Mouse (Mus musculus): ENCODE measurements around the gene Myo18a. TPM values are rescaled to one million over a fixed set of nuclear protein-coding genes. Genes with fewer than 3 reads are reported as not detected.
A peak's percentile ranks its signal among the peaks of the same experiment; 100 is the strongest.

Gene Myo18a
- polyA plus RNA-seq, 1 experiment from 2014 or later = 45.4 TPM

DNA sequence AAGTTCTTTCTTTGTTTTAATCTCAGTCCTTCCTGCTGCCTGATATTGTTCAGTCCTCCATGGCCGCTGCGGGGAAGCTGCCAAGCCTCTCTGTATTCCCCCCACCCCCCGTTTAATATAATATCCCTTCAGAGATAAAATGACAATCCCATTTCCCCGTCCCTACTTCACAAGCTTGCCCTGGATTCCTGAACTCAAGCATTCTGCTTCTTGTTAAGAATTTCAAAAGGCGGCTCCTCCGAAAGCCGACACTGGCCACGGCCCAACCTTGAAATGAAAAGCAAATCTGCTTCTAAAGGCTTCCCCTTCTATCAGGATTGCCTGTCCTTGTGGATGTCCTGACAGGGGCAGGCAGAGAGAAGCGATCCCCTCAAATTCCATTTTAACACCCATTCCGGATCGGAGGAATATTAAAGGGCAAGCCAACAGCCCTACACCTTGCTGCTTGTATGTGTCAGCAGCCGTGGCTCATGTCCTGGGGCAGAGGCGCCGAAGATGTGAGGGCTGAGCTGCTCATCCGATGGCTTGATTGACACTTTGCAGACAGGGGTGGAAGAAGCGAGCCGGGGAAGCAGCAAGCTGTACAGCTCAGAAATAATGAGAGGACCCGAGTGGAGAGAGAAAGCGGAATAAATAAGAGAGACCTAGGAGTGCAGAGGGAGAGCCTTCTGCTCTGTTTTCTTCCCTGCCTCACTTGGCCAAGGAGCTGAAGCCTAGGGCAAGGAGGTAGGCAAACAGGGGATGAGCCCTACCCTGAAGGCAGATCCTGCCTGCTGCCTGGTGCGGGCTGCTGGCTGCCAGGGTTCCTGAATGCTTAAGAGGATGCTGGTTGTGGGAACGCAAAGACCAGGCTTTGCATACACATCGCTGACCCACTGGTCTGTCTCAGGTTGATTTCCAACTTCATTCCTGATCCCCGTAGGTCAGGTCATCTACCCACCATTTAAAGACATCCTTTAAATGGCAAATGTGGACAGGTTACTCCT, 134.1 kb downstream of the Myo18a start:
- Histone ChIP-seq H3K9ac (peak overlapping the region; percentile 62), H3K27ac (peak overlapping the region; percentile 85), H3K4me1 (replicated peaks) (peaks cover 79% of the 10 kb centered on the region), H3K4me3 (peak overlapping the region; percentile 7; the same call in 1 of the 2 replicates), H3K4me2 (peak overlapping the region; percentile 41), H3K36me3 (no peaks in the 10 kb centered on the region), H3K27me3 (peaks cover 21% of the 10 kb centered on the region), H3K9me3 (no peaks in the 10 kb centered on the region)
- 9% methylated on average over 23 of the region's 23 CpGs for WGBS
- ATAC-seq (ENCODE audit: low FRiP score) = no peak

- no peak for ATAC-seq (ENCODE audit: low FRiP score)
- 88% methylated on average over 3 of the region's 3 CpGs for WGBS
- Histone ChIP-seq H3K9ac (no peak overlapping the region), H3K9me3 (no peaks in the 10 kb centered on the region), H3K27ac (no peak overlapping the region), H3K4me2 (no peak overlapping the region), H3K4me1 (replicated peaks) (peaks cover 65% of the 10 kb centered on the region), H3K27me3 (peaks cover 21% of the 10 kb centered on the region), H3K36me3 (no peaks in the 10 kb centered on the region), H3K4me3 (no peak overlapping the region)
Observed at GRCm38 (mm10) chr11:77900187-77900586, 137.1 kb downstream of the Myo18a start.

DNA sequence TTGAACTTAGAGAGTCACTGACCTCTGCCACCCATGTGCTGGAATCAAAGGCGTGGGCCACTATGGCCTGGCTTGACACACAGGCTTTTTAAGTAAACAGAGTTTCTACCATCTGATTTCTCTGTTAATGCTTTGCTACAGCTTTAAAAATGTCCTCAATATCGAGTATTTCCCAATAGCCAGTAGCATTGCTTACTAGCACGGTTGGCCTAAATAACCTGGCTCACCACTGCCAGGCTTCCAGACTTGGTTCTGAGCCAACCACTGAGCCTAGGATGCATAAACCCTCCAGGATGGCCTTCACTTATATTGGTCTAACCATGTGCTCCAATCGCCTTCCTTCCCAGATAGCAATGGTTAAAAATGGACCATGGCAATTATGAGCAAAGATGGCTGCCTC, 137.7 kb downstream of the Myo18a start:
- Histone ChIP-seq H3K36me3 (no peaks in the 10 kb centered on the region), H3K9ac (no peak overlapping the region), H3K4me1 (replicated peaks) (peaks cover 60% of the 10 kb centered on the region), H3K27ac (no peak overlapping the region), H3K4me3 (no peak overlapping the region), H3K27me3 (peaks cover 21% of the 10 kb centered on the region), H3K4me2 (no peak overlapping the region), H3K9me3 (no peaks in the 10 kb centered on the region)
- 93% methylated on average over 4 of the region's 4 CpGs for WGBS
- no peak for ATAC-seq (ENCODE audit: low FRiP score)

DNA sequence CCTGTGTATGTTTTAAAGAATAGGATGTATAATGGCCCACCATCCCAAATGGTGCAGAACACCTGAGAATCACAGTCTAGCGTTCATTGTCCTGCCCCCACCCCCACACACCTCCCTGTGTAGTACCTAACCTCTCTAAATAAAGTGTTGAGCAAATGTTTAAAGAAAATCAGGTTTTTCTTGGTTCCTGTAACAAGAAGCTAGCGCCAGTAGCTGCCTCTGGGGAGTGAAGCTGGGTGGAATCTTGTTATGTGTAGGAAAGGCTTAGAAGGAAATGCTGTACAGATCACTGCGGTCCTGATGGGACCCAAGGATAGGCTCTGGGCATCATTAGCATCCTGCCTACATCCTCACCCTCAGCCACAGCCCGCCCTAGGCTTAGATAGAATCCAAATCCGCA, 138.3 kb downstream of the Myo18a start:
- peak overlapping the region; percentile 58 for H3K27ac ChIP-seq
- no peaks in the 10 kb centered on the region for H3K9me3 ChIP-seq
- ATAC-seq (ENCODE audit: low FRiP score) = no peak
- H3K4me1 ChIP-seq (replicated peaks) = peaks cover 59% of the 10 kb centered on the region
- H3K36me3 ChIP-seq = no peaks in the 10 kb centered on the region
- no peak overlapping the region for H3K4me2 ChIP-seq
- no peak overlapping the region for H3K4me3 ChIP-seq
- peaks cover 21% of the 10 kb centered on the region for H3K27me3 ChIP-seq
- WGBS = 49% methylated on average over 5 of the region's 5 CpGs
- no peak overlapping the region for H3K9ac ChIP-seq

GRCm38 (mm10) chr11:77901775-77902355, 138.8 kb downstream of the Myo18a start:
- H3K4me1 ChIP-seq (replicated peaks) = peaks cover 59% of the 10 kb centered on the region
- H3K9me3 ChIP-seq = no peaks in the 10 kb centered on the region
- H3K36me3 ChIP-seq = no peaks in the 10 kb centered on the region
- no peak overlapping the region for H3K9ac ChIP-seq
- no peak overlapping the region for H3K4me2 ChIP-seq
- H3K27ac ChIP-seq = peak overlapping the region; percentile 58
- WGBS = 32% methylated on average over 8 of the region's 8 CpGs
- H3K27me3 ChIP-seq = peaks cover 21% of the 10 kb centered on the region
- no peak overlapping the region for H3K4me3 ChIP-seq
- no peak for ATAC-seq (ENCODE audit: low FRiP score)

- peak overlapping the region; percentile 35; the same call in 1 of the 2 replicates for H3K9ac ChIP-seq
- 18% methylated on average over 3 of the region's 3 CpGs for WGBS
Observed at GRCm38 (mm10) chr11:77903761-77904160, 140.7 kb downstream of the Myo18a start.

DNA sequence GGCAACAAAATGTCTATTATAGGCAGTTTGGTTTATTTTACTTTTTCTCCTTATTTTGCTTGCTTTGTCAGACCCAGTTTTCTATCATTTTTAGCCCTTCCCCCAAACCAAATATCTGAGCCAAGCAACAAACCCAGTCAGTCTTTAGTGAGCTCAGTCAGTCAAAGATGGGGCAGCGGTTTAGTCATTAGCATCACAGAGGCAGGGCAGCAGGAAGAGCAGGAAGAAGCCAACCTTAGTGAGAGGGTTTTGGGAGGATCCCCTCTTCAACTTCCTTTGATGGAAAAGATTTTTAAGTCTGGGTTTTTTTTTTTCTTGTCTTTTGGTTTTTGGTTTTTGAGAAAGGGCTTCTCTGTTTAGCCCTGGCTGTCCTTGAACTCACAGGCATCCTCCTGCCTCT, 141.7 kb downstream of the Myo18a start:
- Histone ChIP-seq H3K4me3 (no peak overlapping the region), H3K9ac (no peak overlapping the region), H3K27me3 (peaks cover 18% of the 10 kb centered on the region), H3K9me3 (no peaks in the 10 kb centered on the region), H3K27ac (no peak overlapping the region), H3K4me2 (no peak overlapping the region), H3K36me3 (no peaks in the 10 kb centered on the region), H3K4me1 (replicated peaks) (peaks cover 57% of the 10 kb centered on the region)
- WGBS = 25% methylated on average over 1 of the region's 1 CpGs
- ATAC-seq (ENCODE audit: low FRiP score) = no peak

More at GRCm38 (mm10) chr11:77903761-77904160, 140.7 kb downstream of the Myo18a start:
- H3K27me3 ChIP-seq = peaks cover 22% of the 10 kb centered on the region
- H3K4me3 ChIP-seq = no peak overlapping the region
- no peak overlapping the region for H3K4me2 ChIP-seq
- no peak for ATAC-seq (ENCODE audit: low FRiP score)
- peaks cover 51% of the 10 kb centered on the region for H3K4me1 ChIP-seq (replicated peaks)
- no peaks in the 10 kb centered on the region for H3K9me3 ChIP-seq
- H3K36me3 ChIP-seq = no peaks in the 10 kb centered on the region
- peak overlapping the region; percentile 63 for H3K27ac ChIP-seq

DNA sequence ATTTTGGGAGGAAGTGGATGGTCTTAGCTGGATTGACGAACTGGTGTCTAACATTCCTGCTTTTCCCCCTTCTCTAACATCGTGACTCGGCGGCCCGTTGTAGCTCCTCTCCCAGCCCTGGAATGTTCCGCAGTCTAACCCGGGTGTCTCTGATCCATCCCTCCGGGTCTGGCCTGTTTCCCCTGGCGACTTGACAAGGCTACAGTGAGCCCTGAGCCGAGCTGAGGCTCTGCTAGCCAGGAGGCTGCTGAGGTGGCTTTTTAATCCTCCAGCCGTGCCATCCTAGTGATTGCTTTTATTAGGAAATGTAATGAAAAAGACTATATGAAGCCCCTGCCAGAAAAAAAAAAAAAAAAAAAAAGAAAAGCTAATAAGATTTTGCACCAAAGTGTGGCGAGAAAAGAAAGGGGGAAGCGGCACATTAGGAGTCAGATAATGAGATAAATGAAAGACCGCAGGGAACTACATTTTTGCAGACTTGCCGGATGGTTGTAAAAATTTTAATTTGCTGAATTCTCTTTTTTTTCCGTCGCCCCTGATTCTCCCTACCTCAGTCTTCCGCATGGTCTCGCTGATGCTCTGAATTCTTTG, 143.1 kb downstream of the Myo18a start:
- Histone ChIP-seq H3K9me3 (no peaks in the 10 kb centered on the region), H3K4me3 (no peak overlapping the region), H3K36me3 (no peaks in the 10 kb centered on the region), H3K4me2 (peak overlapping the region; percentile 4; the same call in 1 of the 2 replicates), H3K27ac (peak overlapping the region; percentile 85), H3K27me3 (peaks cover 23% of the 10 kb centered on the region; the same call in 1 of the 2 replicates), H3K9ac (peak overlapping the region; percentile 63; the same call in 1 of the 2 replicates), H3K4me1 (replicated peaks) (peaks cover 54% of the 10 kb centered on the region)
- 25% methylated on average over 19 of the region's 19 CpGs for WGBS
- no peak for ATAC-seq (ENCODE audit: low FRiP score)

GRCm38 (mm10) chr11:77906747-77907174, 143.7 kb downstream of the Myo18a start:
- Histone ChIP-seq H3K36me3 (no peaks in the 10 kb centered on the region), H3K4me1 (replicated peaks) (peaks cover 48% of the 10 kb centered on the region), H3K9ac (peak overlapping the region; percentile 43; the same call in 1 of the 2 replicates), H3K4me3 (peak overlapping the region; percentile 9; the same call in 1 of the 2 replicates), H3K27ac (peak overlapping the region; percentile 85), H3K27me3 (peaks cover 26% of the 10 kb centered on the region; the same call in 1 of the 2 replicates), H3K9me3 (no peaks in the 10 kb centered on the region), H3K4me2 (peak overlapping the region; percentile 36)
- WGBS = 3% methylated on average over 9 of the region's 9 CpGs
- ATAC-seq (ENCODE audit: low FRiP score) = peak; percentile 33; the same call in 1 of the 2 replicates

DNA sequence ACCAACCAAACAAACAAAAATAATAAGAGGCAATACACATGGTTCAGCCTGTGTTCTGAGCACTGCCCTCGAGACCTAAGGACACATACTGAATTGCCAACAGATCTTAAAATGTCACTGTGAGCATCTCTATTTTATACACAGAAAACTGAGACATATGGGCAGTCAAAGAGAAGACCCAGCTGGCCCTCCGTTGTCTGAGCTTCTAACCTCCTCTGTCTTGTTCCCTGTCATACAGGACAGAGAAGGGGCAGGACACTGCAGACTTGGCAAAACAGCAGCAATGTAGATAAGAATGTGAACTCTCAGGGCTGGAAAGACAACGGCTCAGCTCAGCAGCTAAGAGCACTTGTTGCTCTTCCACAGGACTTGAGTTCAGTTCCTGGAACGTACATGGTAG, 145.4 kb downstream of the Myo18a start:
- Histone ChIP-seq H3K36me3 (no peaks in the 10 kb centered on the region), H3K9me3 (no peaks in the 10 kb centered on the region), H3K27me3 (peaks cover 41% of the 10 kb centered on the region), H3K4me2 (no peak overlapping the region), H3K4me1 (replicated peaks) (peaks cover 48% of the 10 kb centered on the region), H3K4me3 (no peak overlapping the region), H3K9ac (no peak overlapping the region), H3K27ac (no peak overlapping the region)
- WGBS = 80% methylated on average over 4 of the region's 4 CpGs
- ATAC-seq (ENCODE audit: low FRiP score) = no peak

DNA sequence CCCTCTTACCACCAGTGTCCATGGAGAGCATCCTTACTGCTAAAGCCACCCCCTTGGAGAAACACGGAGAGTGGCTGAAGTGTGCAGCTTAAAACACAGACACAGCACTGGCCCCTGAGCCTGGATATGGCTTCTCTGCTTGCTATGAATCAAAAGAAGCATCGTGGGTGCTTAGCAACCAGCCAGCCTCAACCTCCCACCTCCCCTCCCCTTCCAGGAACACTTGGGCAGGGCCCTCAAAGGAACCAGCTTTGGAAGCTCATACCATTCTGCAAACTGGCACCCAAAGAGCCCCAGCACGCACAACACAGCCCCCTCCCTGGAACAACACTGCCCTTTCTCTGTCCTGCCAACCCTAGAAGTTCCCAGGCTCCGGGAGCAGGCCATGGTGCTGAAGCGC, 146.3 kb downstream of the Myo18a start:
- Histone ChIP-seq H3K4me3 (no peak overlapping the region), H3K36me3 (no peaks in the 10 kb centered on the region), H3K27me3 (peaks cover 50% of the 10 kb centered on the region), H3K4me2 (no peak overlapping the region), H3K27ac (no peak overlapping the region), H3K9ac (peak overlapping the region; percentile 24; the same call in 1 of the 2 replicates), H3K4me1 (replicated peaks) (peaks cover 51% of the 10 kb centered on the region), H3K9me3 (no peaks in the 10 kb centered on the region)
- ATAC-seq (ENCODE audit: low FRiP score) = no peak
- WGBS = 36% methylated on average over 5 of the region's 5 CpGs

GRCm38 (mm10) chr11:77909776-77910175, 146.7 kb downstream of the Myo18a start:
- Histone ChIP-seq H3K9me3 (no peaks in the 10 kb centered on the region), H3K36me3 (no peaks in the 10 kb centered on the region), H3K27me3 (peaks cover 52% of the 10 kb centered on the region), H3K4me2 (no peak overlapping the region), H3K4me3 (no peak overlapping the region), H3K27ac (no peak overlapping the region), H3K4me1 (replicated peaks) (peaks cover 55% of the 10 kb centered on the region), H3K9ac (peak overlapping the region; percentile 24; the same call in 1 of the 2 replicates)
- no peak for ATAC-seq (ENCODE audit: low FRiP score)
- 35% methylated on average over 6 of the region's 6 CpGs for WGBS
